Mouse (Mus musculus): ENCODE data around the gene Arhgef12.
"Not testable (repeated sequence)": the region's sequence is repeated elsewhere in the genome, so short reads cannot be mapped to it uniquely, and the experiment has no call there.

Arhgef12 gene

GRCm38 (mm10) chr9:43107187-43107517 lies at the start of gene Arhgef12:
TSS of gene Arhgef12 (minus strand) at chr9:43107239.
- DNase-seq (ENCODE audit: low spot score): peak; percentile 60

GRCm38 (mm10) chr9:43155960-43156359 lies 48.9 kb upstream of the Arhgef12 start:
- no peak for DNase-seq (ENCODE audit: low spot score)

GRCm38 (mm10) chr9:43151779-43152178 lies 44.7 kb upstream of the Arhgef12 start:
- DNase-seq (ENCODE audit: low spot score): no peak

- no peak for DNase-seq (ENCODE audit: low spot score)
Observed at GRCm38 (mm10) chr9:43150957-43151356, 43.9 kb upstream of the Arhgef12 start.

- DNase-seq (ENCODE audit: low spot score): peak; percentile 69
Observed at GRCm38 (mm10) chr9:43150075-43150474, 43.0 kb upstream of the Arhgef12 start.

- no peak for DNase-seq (ENCODE audit: low spot score)
Observed at GRCm38 (mm10) chr9:43149498-43149897, 42.5 kb upstream of the Arhgef12 start.

GRCm38 (mm10) chr9:43145196-43145595 lies 38.2 kb upstream of the Arhgef12 start:
- DNase-seq (ENCODE audit: low spot score): no peak

GRCm38 (mm10) chr9:43144206-43144810 lies 37.3 kb upstream of the Arhgef12 start:
- DNase-seq (ENCODE audit: low spot score): no peak

- peak; percentile 81 for DNase-seq (ENCODE audit: low spot score)
Observed at GRCm38 (mm10) chr9:43141839-43142238, 34.8 kb upstream of the Arhgef12 start.

GRCm38 (mm10) chr9:43133525-43133924 lies 26.5 kb upstream of the Arhgef12 start:
- DNase-seq (ENCODE audit: low spot score): no peak

- no peak for DNase-seq (ENCODE audit: low spot score)
Observed at GRCm38 (mm10) chr9:43132380-43132779, 25.3 kb upstream of the Arhgef12 start.

- DNase-seq (ENCODE audit: low spot score): no peak
Observed at GRCm38 (mm10) chr9:43131940-43132339, 24.9 kb upstream of the Arhgef12 start.

- no peak for DNase-seq (ENCODE audit: low spot score)
Observed at GRCm38 (mm10) chr9:43130684-43131083, 23.6 kb upstream of the Arhgef12 start.

- peak; percentile 51 for DNase-seq (ENCODE audit: low spot score)
Observed at GRCm38 (mm10) chr9:43127101-43127787, 20.2 kb upstream of the Arhgef12 start.

- peak; percentile 53 for DNase-seq (ENCODE audit: low spot score)
Observed at GRCm38 (mm10) chr9:43122379-43122778, 15.3 kb upstream of the Arhgef12 start.

- DNase-seq (ENCODE audit: low spot score): not testable (repeated sequence)
Observed at GRCm38 (mm10) chr9:43121948-43122347, 14.9 kb upstream of the Arhgef12 start.

GRCm38 (mm10) chr9:43116997-43117336 lies 9.9 kb upstream of the Arhgef12 start:
- no peak for DNase-seq (ENCODE audit: low spot score)

- DNase-seq (ENCODE audit: low spot score): peak; percentile 65
Observed at GRCm38 (mm10) chr9:43116134-43116996, 9.3 kb upstream of the Arhgef12 start, which contains the start of gene Tmem136. TSS of gene Tmem136 (minus strand) at chr9:43116570.

- no peak for DNase-seq (ENCODE audit: low spot score)
Observed at GRCm38 (mm10) chr9:43115431-43116133, 8.5 kb upstream of the Arhgef12 start.

GRCm38 (mm10) chr9:43114833-43115232 lies 7.8 kb upstream of the Arhgef12 start:
- no peak for DNase-seq (ENCODE audit: low spot score)

GRCm38 (mm10) chr9:43110286-43110980 lies 3.4 kb upstream of the Arhgef12 start:
- no peak for DNase-seq (ENCODE audit: low spot score)

GRCm38 (mm10) chr9:43109125-43109524 lies 2.1 kb upstream of the Arhgef12 start:
- DNase-seq (ENCODE audit: low spot score): no peak
